Mouse (Mus musculus): ENCODE data around the gene Zfp846. TPM values are rescaled to one million over a fixed set of nuclear protein-coding genes. Genes with fewer than 3 reads are reported as not detected.
"Not testable (repeated sequence)": the region's sequence is repeated elsewhere in the genome, so short reads cannot be mapped to it uniquely, and the experiment has no call there.

Zfp846 gene
- total RNA-seq, 2 experiments from 2014 or later = 19.0 to 21.1 TPM

GRCm38 (mm10) chr9:20576591-20576990 is 4.5 kb upstream of the Zfp846 start:
- TF ChIP-seq CTCF (IDR thresholded peaks at IDR 0.05) = no peak
- H3K27ac ChIP-seq = no peak overlapping the region
- H3K4me3 ChIP-seq = no peak overlapping the region
- DNase-seq (ENCODE audit: extremely low spot score in 1 of 2, low spot score in 2 of 2) = no peak
- intact Hi-C loops (cut with DNase I) = no loop called here

- TF ChIP-seq CTCF (IDR thresholded peaks at IDR 0.05) = no peak
- no peak for DNase-seq (ENCODE audit: extremely low spot score in 1 of 2, low spot score in 2 of 2)
- intact Hi-C loops (cut with DNase I) = loop anchor here (10.0 kb wide), 2 partner anchors 106 to 136 kb away; partner anchors contain the start of genes Zfp26 and Zfp426
- no peak overlapping the region for H3K4me3 ChIP-seq
- no peak overlapping the region for H3K27ac ChIP-seq
Observed at GRCm38 (mm10) chr9:20601270-20601669, 20.2 kb downstream of the Zfp846 start.

GRCm38 (mm10) chr9:20606269-20606668 is 25.2 kb downstream of the Zfp846 start:
- H3K4me3 ChIP-seq = no peak overlapping the region
- no peak for DNase-seq (ENCODE audit: extremely low spot score in 1 of 2, low spot score in 2 of 2)
- no peak for TF ChIP-seq CTCF (IDR thresholded peaks at IDR 0.05)
- intact Hi-C loops (cut with DNase I) = loop anchor here (10.0 kb wide), 2 partner anchors 111 to 141 kb away; partner anchors contain the start of genes Zfp26 and Zfp426
- H3K27ac ChIP-seq = no peak overlapping the region

GRCm38 (mm10) chr9:20607100-20607974 is 26.2 kb downstream of the Zfp846 start:
- H3K4me3 ChIP-seq = peak overlapping the region; percentile 52
- TF ChIP-seq CTCF (IDR thresholded peaks at IDR 0.05) = no peak
- H3K27ac ChIP-seq = peak overlapping the region; percentile 96
- intact Hi-C loops (cut with DNase I) = loop anchor here (1.0 to 10.0 kb wide), 3 partner anchors 26 to 143 kb away; partner anchors contain the start of genes Zfp26, Zfp426 and Zfp846
- peak; percentile 84 to 87 for DNase-seq (ENCODE audit: extremely low spot score in 1 of 2, low spot score in 2 of 2)

- DNase-seq (ENCODE audit: extremely low spot score in 1 of 2, low spot score in 2 of 2) = no peak
- H3K4me3 ChIP-seq = no peak overlapping the region
- intact Hi-C loops (cut with DNase I) = loop anchor here (10.0 kb wide), 2 partner anchors 115 to 145 kb away; partner anchors contain the start of genes Zfp26 and Zfp426
- H3K27ac ChIP-seq = no peak overlapping the region
- TF ChIP-seq CTCF (IDR thresholded peaks at IDR 0.05) = no peak; the same call in 1 of the 2 replicates
Observed at GRCm38 (mm10) chr9:20609831-20610464, 28.9 kb downstream of the Zfp846 start.

GRCm38 (mm10) chr9:20611976-20612375 is 30.9 kb downstream of the Zfp846 start:
- Histone ChIP-seq H3K27ac (no peak overlapping the region), H3K4me3 (no peak overlapping the region)
- DNase-seq (ENCODE audit: extremely low spot score in 1 of 2, low spot score in 2 of 2) = no peak
- intact Hi-C loops (cut with DNase I) = no loop called here
- TF ChIP-seq CTCF (IDR thresholded peaks at IDR 0.05) = no peak

GRCm38 (mm10) chr9:20616685-20617084 is 35.6 kb downstream of the Zfp846 start:
- Histone ChIP-seq H3K27ac (no peak overlapping the region), H3K4me3 (no peak overlapping the region)
- intact Hi-C loops (cut with DNase I) = no loop called here
- no peak for TF ChIP-seq CTCF (IDR thresholded peaks at IDR 0.05)
- no peak for DNase-seq (ENCODE audit: extremely low spot score in 1 of 2, low spot score in 2 of 2)

- DNase-seq (ENCODE audit: extremely low spot score in 1 of 2, low spot score in 2 of 2) = no peak
- no peak for TF ChIP-seq CTCF (IDR thresholded peaks at IDR 0.05)
- Histone ChIP-seq H3K4me3 (no peak overlapping the region), H3K27ac (no peak overlapping the region)
- intact Hi-C loops (cut with DNase I) = no loop called here
Observed at GRCm38 (mm10) chr9:20631332-20631731, 50.2 kb downstream of the Zfp846 start.

GRCm38 (mm10) chr9:20635676-20636075 is 54.6 kb downstream of the Zfp846 start:
- intact Hi-C loops (cut with DNase I) = not testable (repeated sequence)

GRCm38 (mm10) chr9:20636256-20636655 is 55.2 kb downstream of the Zfp846 start:
- no peak for TF ChIP-seq CTCF (IDR thresholded peaks at IDR 0.05)
- intact Hi-C loops (cut with DNase I) = no loop called here
- Histone ChIP-seq H3K4me3 (no peak overlapping the region), H3K27ac (no peak overlapping the region)
- no peak for DNase-seq (ENCODE audit: extremely low spot score in 1 of 2, low spot score in 2 of 2)

More at GRCm38 (mm10) chr9:20635676-20636075, 54.6 kb downstream of the Zfp846 start:
- peak in 1 of 2 experiments; percentile 8 for DNase-seq (ENCODE audit: extremely low spot score in 1 of 2, low spot score in 2 of 2)
- H3K4me3 ChIP-seq, H3K27ac ChIP-seq: not testable (repeated sequence)

- H3K27ac ChIP-seq = no peak overlapping the region
Observed at GRCm38 (mm10) chr9:20636790-20637189, 55.7 kb downstream of the Zfp846 start.

GRCm38 (mm10) chr9:20638552-20638951 is 57.5 kb downstream of the Zfp846 start:
- intact Hi-C loops (cut with DNase I) = no loop called here
- TF ChIP-seq CTCF (IDR thresholded peaks at IDR 0.05) = no peak
- H3K27ac ChIP-seq = no peak overlapping the region
- no peak overlapping the region for H3K4me3 ChIP-seq
- peak in 1 of 2 experiments; percentile 8 for DNase-seq (ENCODE audit: extremely low spot score in 1 of 2, low spot score in 2 of 2)

More at GRCm38 (mm10) chr9:20636790-20637189, 55.7 kb downstream of the Zfp846 start:
- no peak for TF ChIP-seq CTCF (IDR thresholded peaks at IDR 0.05)
- DNase-seq (ENCODE audit: extremely low spot score in 1 of 2, low spot score in 2 of 2) = peak in 1 of 2 experiments; percentile 10
- H3K4me3 ChIP-seq = no peak overlapping the region
- intact Hi-C loops (cut with DNase I) = no loop called here

Measured in left cerebral cortex, adult 2 months (tissue).